Mouse (Mus musculus): ENCODE data around the gene Cartpt.
"Not testable (repeated sequence)": the region's sequence is repeated elsewhere in the genome, so short reads cannot be mapped to it uniquely, and the experiment has no call there.

DNA sequence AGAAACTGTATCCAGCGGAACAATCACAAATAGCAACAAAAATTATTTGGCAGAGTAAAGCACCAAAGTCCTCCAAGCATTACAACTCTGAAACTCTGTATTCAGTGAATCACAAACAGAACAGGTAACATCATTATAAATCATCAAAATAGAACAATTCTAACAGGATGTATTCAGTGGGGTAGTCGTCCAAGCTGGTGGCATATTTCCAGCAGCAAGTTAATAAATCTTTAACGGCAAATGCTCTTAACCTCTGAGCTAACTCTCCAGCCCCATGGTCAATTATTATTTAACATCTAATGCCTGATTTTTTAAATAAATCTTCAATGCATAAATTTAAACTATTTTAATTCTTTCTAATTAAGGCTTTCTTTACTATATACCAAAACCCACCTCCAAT, 48.5 kb downstream of the Cartpt start:
- not testable (repeated sequence) for TF ChIP-seq CTCF (conservative IDR thresholded peaks at IDR 0.05; ENCODE audit: low read length); POU5F1 (IDR thresholded peaks at IDR 0.05; ENCODE audit: borderline replicate concordance, low read length); NANOG (IDR thresholded peaks at IDR 0.05; ENCODE audit: borderline replicate concordance, low read length)

Data from E14TG2a.4 (cell line).